Mouse (Mus musculus): ENCODE measurements at regions not wholly inside any gene's neighbourhood (a gene's known extent, or its start where the extent isn't known, plus 50 kb on each side); places are given as distances from the start of the nearest gene placed in this dataset.

- TF ChIP-seq POLR2A (IDR thresholded peaks at IDR 0.05; ENCODE audit: borderline replicate concordance, control insufficient read depth, low read depth, low read length), result no peak
- no peak for TF ChIP-seq CTCF (IDR thresholded peaks at IDR 0.05; ENCODE audit: control insufficient read depth, insufficient read depth, low read length)
Observed at GRCm38 (mm10) chr6:98101023-98101422, 241.5 kb downstream of the Gm765 start.
